Mouse (Mus musculus): ENCODE data around the gene Fgf10. TPM values are rescaled to one million over a fixed set of nuclear protein-coding genes. Genes with fewer than 3 reads are reported as not detected.

Gene Fgf10
- polyA plus RNA-seq (2015; fragmentation: Nextera tagmentation; extraction: Ambion mirVana), result 2.6 and 3.3 TPM in 2 replicates

DNA sequence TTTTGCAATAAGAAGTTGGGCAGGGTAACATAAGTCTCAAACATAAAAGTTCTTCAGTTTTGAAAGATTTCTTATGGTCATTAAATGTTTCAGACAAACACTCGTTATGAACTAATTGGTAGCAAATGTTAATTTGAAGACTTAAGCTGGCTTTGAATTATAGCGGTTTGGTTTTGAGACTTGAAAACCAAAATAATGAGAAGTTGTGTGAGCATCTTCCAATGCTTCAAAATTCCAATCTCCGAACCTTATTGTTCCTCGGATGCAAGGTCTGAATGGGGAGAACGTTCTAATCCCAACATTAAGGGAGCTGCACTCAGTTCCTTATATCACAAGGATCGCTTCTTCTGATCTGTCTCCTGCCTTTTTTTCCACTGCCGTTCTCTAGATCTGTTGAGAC, at the start of gene Fgf10:
TSS of gene Fgf10 (plus strand) at position 301 of the 400 bp plus-strand sequence.
- whole genome bisulfite sequencing, result 83% methylated on average over 7 of the region's 7 CpGs
- no peaks in the 10 kb centered on the region for H3K9me3 ChIP-seq (ENCODE audit: control insufficient read depth, low read length)
- ATAC-seq, result no peak

GRCm38 (mm10) chr13:118629661-118630428, 39.7 kb upstream of the Fgf10 start:
- no peaks in the 10 kb centered on the region for H3K4me1 ChIP-seq (ENCODE audit: control insufficient read depth, insufficient read depth, low read depth, low read length)

More for the DNA sequence above, at the start of gene Fgf10:
- H3K27ac ChIP-seq (ENCODE audit: low read depth, low read length), result no peak within 1 kb of the TSS
- H3K4me3 ChIP-seq (ENCODE audit: low read length), result no peak within 1 kb of the TSS
- H3K36me3 ChIP-seq (ENCODE audit: control insufficient read depth, insufficient read depth, low read length), result no peaks in the 10 kb centered on the region
- no peak within 1 kb of the TSS for H3K4me2 ChIP-seq (ENCODE audit: low read length)
- no peaks in the 10 kb centered on the region for H3K27me3 ChIP-seq (replicated peaks; ENCODE audit: control insufficient read depth, insufficient read depth, low read length)
- H3K4me1 ChIP-seq (ENCODE audit: control insufficient read depth, insufficient read depth, low read depth, low read length), result no peaks in the 10 kb centered on the region
- H3K9ac ChIP-seq (ENCODE audit: low read depth, low read length), result no peak within 1 kb of the TSS

DNA sequence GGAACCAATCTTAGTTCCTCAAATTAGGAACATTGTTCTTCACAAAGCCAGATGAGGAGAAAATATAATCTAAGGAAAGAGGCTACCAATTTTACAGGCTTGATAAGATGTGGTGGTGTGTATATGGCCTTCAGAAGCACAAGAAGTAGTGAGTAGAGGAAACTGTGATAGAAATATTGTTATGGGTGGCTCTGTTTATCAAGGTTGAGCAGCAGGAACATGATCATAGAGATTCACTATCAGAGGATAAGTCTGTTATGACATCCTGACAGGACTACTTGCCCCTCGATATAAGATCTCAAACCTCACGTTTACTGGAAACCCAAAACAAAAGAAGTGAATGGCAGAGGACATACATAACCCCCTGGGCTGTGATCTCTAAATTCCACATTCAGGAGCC, 38.1 kb upstream of the Fgf10 start:
- Histone ChIP-seq H3K4me1 (ENCODE audit: control insufficient read depth, insufficient read depth, low read depth, low read length) (no peaks in the 10 kb centered on the region), H3K27me3 (replicated peaks; ENCODE audit: control insufficient read depth, insufficient read depth, low read length) (no peaks in the 10 kb centered on the region), H3K27ac (ENCODE audit: low read depth, low read length) (no peak overlapping the region), H3K4me2 (ENCODE audit: low read length) (no peak overlapping the region), H3K36me3 (ENCODE audit: control insufficient read depth, insufficient read depth, low read length) (no peaks in the 10 kb centered on the region), H3K9me3 (ENCODE audit: control insufficient read depth, low read length) (no peaks in the 10 kb centered on the region), H3K4me3 (ENCODE audit: low read length) (no peak overlapping the region), H3K9ac (ENCODE audit: low read depth, low read length) (no peak overlapping the region)
- no peak for ATAC-seq
- WGBS, result 85% methylated on average over 2 of the region's 2 CpGs

More at GRCm38 (mm10) chr13:118629661-118630428, 39.7 kb upstream of the Fgf10 start:
- Histone ChIP-seq H3K4me3 (ENCODE audit: low read length) (no peak overlapping the region), H3K4me2 (ENCODE audit: low read length) (no peak overlapping the region), H3K27ac (ENCODE audit: low read depth, low read length) (no peak overlapping the region), H3K9ac (ENCODE audit: low read depth, low read length) (no peak overlapping the region), H3K36me3 (ENCODE audit: control insufficient read depth, insufficient read depth, low read length) (no peaks in the 10 kb centered on the region), H3K27me3 (replicated peaks; ENCODE audit: control insufficient read depth, insufficient read depth, low read length) (no peaks in the 10 kb centered on the region), H3K9me3 (ENCODE audit: control insufficient read depth, low read length) (no peaks in the 10 kb centered on the region)
- no peak for ATAC-seq
- 62% methylated on average over 3 of the region's 3 CpGs for WGBS

DNA sequence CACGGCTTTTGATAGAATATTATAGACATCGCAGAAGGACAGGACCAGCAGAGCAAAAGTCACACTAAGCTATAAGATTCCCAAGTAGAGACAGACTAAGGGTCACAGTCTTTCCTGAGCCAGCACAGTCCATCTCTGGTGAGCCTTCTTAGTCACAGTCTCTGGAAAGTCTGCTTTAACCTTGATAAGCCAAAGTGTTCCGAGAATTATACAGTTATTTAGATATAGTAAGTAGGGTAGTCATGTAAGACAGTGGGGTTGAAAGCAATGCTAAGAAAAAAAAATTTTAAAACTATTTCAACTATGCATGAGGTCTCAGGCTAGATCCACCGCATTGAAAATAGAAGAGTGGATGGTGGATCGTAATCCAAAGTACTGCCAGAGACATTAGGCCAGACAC, 33.5 kb upstream of the Fgf10 start:
- ATAC-seq, result no peak

GRCm38 (mm10) chr13:118642585-118642984, 27.0 kb upstream of the Fgf10 start:
- Histone ChIP-seq H3K27me3 (replicated peaks; ENCODE audit: control insufficient read depth, insufficient read depth, low read length) (no peaks in the 10 kb centered on the region), H3K4me1 (ENCODE audit: control insufficient read depth, insufficient read depth, low read depth, low read length) (no peaks in the 10 kb centered on the region), H3K9me3 (ENCODE audit: control insufficient read depth, low read length) (no peaks in the 10 kb centered on the region), H3K4me2 (ENCODE audit: low read length) (no peak overlapping the region), H3K4me3 (ENCODE audit: low read length) (no peak overlapping the region), H3K9ac (ENCODE audit: low read depth, low read length) (no peak overlapping the region), H3K27ac (ENCODE audit: low read depth, low read length) (no peak overlapping the region), H3K36me3 (ENCODE audit: control insufficient read depth, insufficient read depth, low read length) (no peaks in the 10 kb centered on the region)
- WGBS, result 87% methylated on average over 3 of the region's 3 CpGs
- no peak for ATAC-seq

More for the DNA sequence above, 33.5 kb upstream of the Fgf10 start:
- Histone ChIP-seq H3K36me3 (ENCODE audit: control insufficient read depth, insufficient read depth, low read length) (no peaks in the 10 kb centered on the region), H3K27me3 (replicated peaks; ENCODE audit: control insufficient read depth, insufficient read depth, low read length) (no peaks in the 10 kb centered on the region), H3K4me2 (ENCODE audit: low read length) (no peak overlapping the region), H3K9me3 (ENCODE audit: control insufficient read depth, low read length) (no peaks in the 10 kb centered on the region), H3K27ac (ENCODE audit: low read depth, low read length) (no peak overlapping the region), H3K4me1 (ENCODE audit: control insufficient read depth, insufficient read depth, low read depth, low read length) (no peaks in the 10 kb centered on the region), H3K4me3 (ENCODE audit: low read length) (no peak overlapping the region), H3K9ac (ENCODE audit: low read depth, low read length) (no peak overlapping the region)
- WGBS, result 94% methylated on average over 5 of the region's 5 CpGs

DNA sequence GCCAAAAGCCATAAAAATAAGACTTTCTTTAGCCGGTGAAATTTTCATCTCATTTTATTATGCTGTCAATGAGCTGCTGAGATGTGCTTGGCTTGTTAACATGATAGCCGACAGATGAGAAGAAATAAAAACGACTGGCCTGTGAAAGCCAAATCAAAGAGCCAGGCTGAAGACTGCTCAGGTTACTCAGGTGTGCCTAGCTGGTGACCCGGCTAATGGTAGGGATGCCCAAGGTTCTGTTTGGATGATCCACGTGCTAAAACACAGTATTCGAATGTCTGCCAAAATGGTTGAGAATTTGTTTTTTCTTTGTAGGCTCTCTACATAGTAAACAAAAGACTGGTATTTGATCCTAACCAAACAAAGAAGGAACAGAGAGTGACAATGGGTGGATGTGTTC, 26.5 kb upstream of the Fgf10 start:
- Histone ChIP-seq H3K36me3 (ENCODE audit: control insufficient read depth, insufficient read depth, low read length) (no peaks in the 10 kb centered on the region), H3K27me3 (replicated peaks; ENCODE audit: control insufficient read depth, insufficient read depth, low read length) (no peaks in the 10 kb centered on the region), H3K9ac (ENCODE audit: low read depth, low read length) (no peak overlapping the region), H3K9me3 (ENCODE audit: control insufficient read depth, low read length) (no peaks in the 10 kb centered on the region), H3K27ac (ENCODE audit: low read depth, low read length) (no peak overlapping the region), H3K4me3 (ENCODE audit: low read length) (no peak overlapping the region), H3K4me2 (ENCODE audit: low read length) (no peak overlapping the region), H3K4me1 (ENCODE audit: control insufficient read depth, insufficient read depth, low read depth, low read length) (no peaks in the 10 kb centered on the region)
- WGBS, result 82% methylated on average over 6 of the region's 6 CpGs
- no peak for ATAC-seq

- Histone ChIP-seq H3K36me3 (ENCODE audit: control insufficient read depth, insufficient read depth, low read length) (no peaks in the 10 kb centered on the region), H3K9ac (ENCODE audit: low read depth, low read length) (no peak overlapping the region), H3K4me3 (ENCODE audit: low read length) (no peak overlapping the region), H3K4me1 (ENCODE audit: control insufficient read depth, insufficient read depth, low read depth, low read length) (no peaks in the 10 kb centered on the region), H3K27ac (ENCODE audit: low read depth, low read length) (no peak overlapping the region), H3K27me3 (replicated peaks; ENCODE audit: control insufficient read depth, insufficient read depth, low read length) (no peaks in the 10 kb centered on the region), H3K4me2 (ENCODE audit: low read length) (no peak overlapping the region), H3K9me3 (ENCODE audit: control insufficient read depth, low read length) (no peaks in the 10 kb centered on the region)
- no peak for ATAC-seq
- 61% methylated on average over 5 of the region's 5 CpGs for WGBS
Measured at GRCm38 (mm10) chr13:118656991-118657390, 12.6 kb upstream of the Fgf10 start.

DNA sequence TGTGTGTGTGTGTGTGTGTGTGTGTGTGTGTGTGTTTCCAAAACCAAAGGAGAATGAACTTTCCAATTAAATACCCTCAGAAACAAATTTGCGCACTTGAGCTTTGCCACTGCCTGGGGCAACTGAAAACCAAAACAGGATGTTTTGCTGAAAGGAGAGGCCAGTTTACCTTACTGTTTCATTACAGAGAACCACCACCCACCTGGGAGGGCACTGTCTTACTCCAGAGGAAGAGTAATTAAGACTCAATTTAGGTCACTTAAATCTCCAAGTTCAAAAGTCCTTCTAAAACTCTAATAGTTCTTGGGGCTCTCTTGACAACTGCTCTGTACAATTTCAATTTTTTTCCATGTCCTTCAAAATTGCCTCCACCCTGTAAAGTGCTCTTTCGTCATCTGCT, 11.6 kb upstream of the Fgf10 start:
- Histone ChIP-seq H3K27me3 (replicated peaks; ENCODE audit: control insufficient read depth, insufficient read depth, low read length) (no peaks in the 10 kb centered on the region), H3K36me3 (ENCODE audit: control insufficient read depth, insufficient read depth, low read length) (no peaks in the 10 kb centered on the region), H3K4me2 (ENCODE audit: low read length) (no peak overlapping the region), H3K4me1 (ENCODE audit: control insufficient read depth, insufficient read depth, low read depth, low read length) (no peaks in the 10 kb centered on the region), H3K9ac (ENCODE audit: low read depth, low read length) (no peak overlapping the region), H3K27ac (ENCODE audit: low read depth, low read length) (no peak overlapping the region), H3K9me3 (ENCODE audit: control insufficient read depth, low read length) (no peaks in the 10 kb centered on the region), H3K4me3 (ENCODE audit: low read length) (no peak overlapping the region)
- ATAC-seq, result no peak
- WGBS, result 98% methylated on average over 2 of the region's 2 CpGs

GRCm38 (mm10) chr13:118658608-118659326, 10.8 kb upstream of the Fgf10 start:
- Histone ChIP-seq H3K4me2 (ENCODE audit: low read length) (no peak overlapping the region), H3K36me3 (ENCODE audit: control insufficient read depth, insufficient read depth, low read length) (no peaks in the 10 kb centered on the region), H3K27me3 (replicated peaks; ENCODE audit: control insufficient read depth, insufficient read depth, low read length) (no peaks in the 10 kb centered on the region), H3K9me3 (ENCODE audit: control insufficient read depth, low read length) (no peaks in the 10 kb centered on the region), H3K27ac (ENCODE audit: low read depth, low read length) (no peak overlapping the region), H3K9ac (ENCODE audit: low read depth, low read length) (no peak overlapping the region), H3K4me1 (ENCODE audit: control insufficient read depth, insufficient read depth, low read depth, low read length) (no peaks in the 10 kb centered on the region), H3K4me3 (ENCODE audit: low read length) (no peak overlapping the region)
- WGBS, result 92% methylated on average over 7 of the region's 7 CpGs
- no peak for ATAC-seq

Measured in hindbrain, embryonic 16.5 days (tissue).